8 mouse cellular contexts compared by ENCODE assay signal in the genomic region with DNA sequence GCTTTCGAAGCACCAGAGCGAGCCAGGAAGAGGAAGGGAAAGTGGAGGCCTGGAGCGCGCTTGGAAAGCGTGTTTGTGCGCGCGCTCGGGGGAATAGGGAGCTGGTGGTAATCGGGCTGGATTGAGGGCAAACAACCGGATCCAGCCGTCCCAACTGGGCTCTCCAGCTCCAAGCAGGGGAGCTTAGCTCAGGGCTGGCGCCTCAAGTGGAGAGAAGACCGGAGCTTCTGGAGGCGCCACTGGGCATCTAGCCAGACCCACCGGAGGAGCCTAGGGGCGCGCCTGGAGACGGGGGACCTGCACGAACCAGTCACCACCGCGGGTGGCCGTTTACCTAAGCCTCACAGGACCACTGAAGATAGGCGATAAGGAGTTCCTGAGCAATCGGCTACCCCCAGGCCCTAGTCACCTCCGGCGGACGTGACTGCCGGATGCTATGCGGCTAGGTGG. TPM values are rescaled to one million over a fixed set of nuclear protein-coding genes. Genes with fewer than 3 reads are reported as not detected.
DNase-seq lines count a peak whose midpoint lies in the region; ATAC-seq lines count a peak whose summit lies in the region.

No protein-coding gene starts in this region.

- peak overlapping the region; percentile 63 for H3K4me2 ChIP-seq in heart, embryonic 14.5 days (ENCODE audit: low read length)

- no peak for ATAC-seq in heart, embryonic 14.5 days (ENCODE audit: insufficient number of reproducible peaks, insufficient read depth, low FRiP score, low read depth)
- ATAC-seq in erythroid progenitor cell, adult 5-6 weeks (replicated peaks; ENCODE audit: low FRiP score, poor library complexity, severe bottlenecking) = no peak

- 7% methylated on average over 30 of the region's 30 CpGs for WGBS in heart, embryonic 14.5 days
- WGBS in midbrain, embryonic 10.5 days = 5% methylated on average over 30 of the region's 30 CpGs

- DNase-seq in right cerebral cortex, adult 18-20 months = peak; percentile 35
- no peak for DNase-seq in right cerebral cortex, postnatal 14 days
- DNase-seq in embryo, embryonic 9.5 days (ENCODE audit: extremely low spot score) = peak; percentile 28
- DNase-seq in kidney, postnatal 4 days = peak; percentile 65 to 78
- DNase-seq in midbrain, embryonic 10.5 days (ENCODE audit: low spot score) = peak; percentile 49
- peak; percentile 38 to 61 for DNase-seq in thymus, postnatal 36 days

- peaks cover 23% of the 10 kb centered on the region for H3K27me3 ChIP-seq in heart, embryonic 14.5 days (ENCODE audit: control insufficient read depth, insufficient read depth, low read length)
- peaks cover 100% of the 10 kb centered on the region for H3K27me3 ChIP-seq in midbrain, embryonic 10.5 days (ENCODE audit: low read depth, poor library complexity, severe bottlenecking)

- H3K4me3 ChIP-seq in heart, embryonic 14.5 days (ENCODE audit: control insufficient read depth in 1 of 2, insufficient read depth in 1 of 2, low read depth in 1 of 2, low read length in 2 of 2) = peak overlapping the region; percentile 30 to 32
- H3K4me3 ChIP-seq in midbrain, embryonic 10.5 days = peak overlapping the region; percentile 40

- H3K36me3 ChIP-seq in heart, embryonic 14.5 days (ENCODE audit: control insufficient read depth, insufficient read depth, low read length) = no peaks in the 10 kb centered on the region
- H3K36me3 ChIP-seq in midbrain, embryonic 10.5 days = no peaks in the 10 kb centered on the region

- peaks cover 24 to 36% of the 10 kb centered on the region in 2 experiments for H3K4me1 ChIP-seq in heart, embryonic 14.5 days (ENCODE audit: control insufficient read depth in 2 of 2, insufficient read depth in 2 of 2, low read length in 2 of 2)
- peaks cover 92% of the 10 kb centered on the region for H3K4me1 ChIP-seq in midbrain, embryonic 10.5 days

- peak overlapping the region in 1 of 2 experiments; percentile 30; a peak in 2 of 4 replicates for H3K27ac ChIP-seq in heart, embryonic 14.5 days (replicated peaks in 1 of 2; ENCODE audit: control insufficient read depth in 1 of 2, insufficient read depth in 1 of 2, low read depth in 2 of 2, low read length in 2 of 2)
- H3K27ac ChIP-seq in midbrain, embryonic 10.5 days (replicated peaks) = peak overlapping the region; percentile 42

- H3K9me3 ChIP-seq in heart, embryonic 14.5 days (ENCODE audit: control insufficient read depth, low read length) = no peaks in the 10 kb centered on the region
- H3K9me3 ChIP-seq in midbrain, embryonic 10.5 days (replicated peaks) = no peaks in the 10 kb centered on the region

- peak overlapping the region; percentile 70 for H3K9ac ChIP-seq in heart, embryonic 14.5 days (ENCODE audit: low read length)

RNA-seq across cellular contexts. Expression of a gene that starts 4.3 kb away (rescaled TPM):
- polyA plus RNA-seq in heart, embryonic 14.5 days (2014; fragmentation: Nextera tagmentation; extraction: Ambion mirVana) = 17.0 and 17.7 TPM in 2 replicates
- 17.9 and 22.4 TPM in 2 replicates for polyA plus RNA-seq in midbrain, embryonic 10.5 days (2016; fragmentation: Nextera tagmentation; extraction: Ambion mirVana)
- total RNA-seq in erythroid progenitor cell, adult 5-6 weeks (2015; ENCODE audit: low replicate concordance) = 21.4 and 32.4 TPM in 2 replicates
- total RNA-seq in erythroid progenitor cell, adult 5-6 weeks (2017; ENCODE audit: low replicate concordance) = 26.3 and 35.9 TPM in 2 replicates
